Mouse (Mus musculus) inflammation-experienced regulatory T-cells, adult 6 months (primary cell): ENCODE data around the gene Rnf111. TPM values are rescaled to one million over a fixed set of nuclear protein-coding genes. Genes with fewer than 3 reads are reported as not detected.
A peak's percentile ranks its signal among the peaks of the same experiment; 100 is the strongest.
"Not testable (repeated sequence)": the region's sequence is repeated elsewhere in the genome, so short reads cannot be mapped to it uniquely, and the experiment has no call there.

ENCODE experiments used
- ATAC-seq: one replicate; pipeline ENCODE4 v1.8.0; 2017
- polyA plus RNA-seq, 3 experiments: library from polyadenylated mRNA; unstranded; fragments of 100-300 nt; shearing (Covaris generic); gene quantifications; one replicate each; pipeline ENCODE4 v1.2.1; 2017

Gene Rnf111
- 10 to 100 TPM; 21.1 to 29.6 (median 29.0) TPM for polyA plus RNA-seq

DNA sequence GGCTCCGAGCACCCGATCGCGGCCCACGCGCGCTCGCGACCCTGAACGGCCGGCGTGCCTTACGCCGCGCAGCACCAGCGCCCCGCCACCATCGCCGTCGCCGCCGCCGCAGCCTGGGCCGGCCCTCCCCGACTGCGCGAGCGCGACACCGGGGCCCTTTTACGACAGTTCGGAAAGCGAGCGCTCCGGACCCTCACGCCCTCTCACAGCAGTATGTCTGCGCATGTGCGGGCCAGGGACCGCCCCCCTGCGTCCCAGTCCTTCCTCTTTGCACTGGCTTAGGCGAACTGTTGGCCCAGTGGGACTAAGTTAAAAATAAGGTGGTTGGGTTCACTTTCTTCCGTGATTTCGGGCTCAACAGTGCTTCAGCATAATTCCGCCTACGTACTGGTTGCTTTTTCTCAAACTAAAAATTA, at the start of gene Rnf111:
Gene Rnf111 (minus strand): TSS at position 100 of the 416 bp plus-strand sequence.
- ATAC-seq = peak; percentile 87

DNA sequence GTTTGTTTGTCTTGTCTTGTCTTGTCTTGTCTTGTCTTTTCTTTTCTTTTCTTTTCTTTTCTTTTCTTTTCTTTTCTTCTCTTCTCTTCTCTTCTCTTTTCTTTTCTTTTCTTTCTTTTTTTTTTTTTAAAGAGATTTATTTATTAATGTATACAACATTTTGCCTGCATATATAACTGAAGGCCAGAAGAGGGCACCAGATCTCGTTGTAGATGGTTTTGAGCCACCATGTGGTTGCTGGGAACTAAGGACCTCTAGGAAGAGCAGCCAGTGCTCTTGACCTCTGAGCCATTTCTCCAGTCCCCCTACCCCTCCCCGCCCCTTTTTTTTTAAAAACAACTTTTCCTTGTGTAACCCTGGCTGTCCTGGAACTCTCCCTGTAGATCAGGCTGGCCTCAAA, 48.7 kb upstream of the Rnf111 start:
- ATAC-seq = not testable (repeated sequence)

DNA sequence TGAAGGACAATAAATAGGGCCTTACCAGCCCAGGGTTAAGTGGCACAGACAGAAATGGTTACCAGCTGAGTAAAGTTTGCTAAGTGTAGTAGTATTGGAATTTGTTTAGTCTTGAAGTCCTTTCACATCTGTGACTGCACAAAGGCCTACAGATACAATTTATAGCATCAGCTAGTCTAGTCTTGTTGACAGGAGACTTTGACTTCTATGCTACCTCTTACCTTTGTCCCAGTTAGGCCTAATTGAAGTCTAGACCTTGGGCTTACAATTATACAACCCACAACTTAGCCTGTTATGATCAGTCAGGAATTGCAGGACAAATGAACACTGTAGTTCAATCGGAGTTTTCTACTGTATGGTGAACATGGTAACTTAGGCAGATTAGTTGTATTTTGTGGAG, 48.0 kb upstream of the Rnf111 start:
- ATAC-seq = no peak

DNA sequence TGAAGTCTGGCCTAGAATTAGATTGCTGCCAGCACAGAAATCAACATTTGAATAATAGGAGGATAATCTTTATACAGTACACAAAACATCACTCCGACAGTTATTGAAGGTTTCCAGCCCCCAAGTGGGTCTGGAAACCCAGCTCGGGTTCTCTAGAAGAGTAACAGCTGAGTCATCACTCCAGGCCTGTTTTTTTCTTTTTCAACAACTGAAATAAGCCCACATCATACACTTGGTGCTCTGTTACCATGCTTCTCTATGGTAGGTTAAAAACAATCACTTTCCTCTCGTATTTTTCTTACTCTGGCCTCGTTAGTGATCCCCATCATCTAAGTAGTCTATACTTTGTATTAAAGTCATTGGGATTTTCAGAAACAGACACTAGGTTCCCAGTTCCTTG, 44.8 kb upstream of the Rnf111 start:
- no peak for ATAC-seq

DNA sequence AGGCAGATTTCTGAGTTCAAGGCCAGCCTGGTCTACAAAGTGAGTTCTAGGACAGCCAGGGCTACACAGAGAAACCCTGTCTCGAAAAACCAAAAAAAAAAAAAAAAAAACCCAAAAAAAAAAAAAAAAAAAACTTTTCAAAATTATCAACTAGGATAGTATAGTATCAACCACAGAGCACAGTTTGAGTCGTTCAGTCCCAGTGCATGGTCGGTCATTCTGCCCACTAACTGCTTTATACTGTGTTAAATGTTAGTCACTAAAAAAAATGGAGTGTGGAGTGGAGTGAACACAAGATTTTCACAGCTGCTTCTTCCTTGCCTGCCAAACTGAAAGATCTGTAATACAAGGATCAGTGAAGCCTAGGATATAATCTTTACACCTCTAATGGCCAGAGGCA, 43.1 kb upstream of the Rnf111 start:
- not testable (repeated sequence) for ATAC-seq

DNA sequence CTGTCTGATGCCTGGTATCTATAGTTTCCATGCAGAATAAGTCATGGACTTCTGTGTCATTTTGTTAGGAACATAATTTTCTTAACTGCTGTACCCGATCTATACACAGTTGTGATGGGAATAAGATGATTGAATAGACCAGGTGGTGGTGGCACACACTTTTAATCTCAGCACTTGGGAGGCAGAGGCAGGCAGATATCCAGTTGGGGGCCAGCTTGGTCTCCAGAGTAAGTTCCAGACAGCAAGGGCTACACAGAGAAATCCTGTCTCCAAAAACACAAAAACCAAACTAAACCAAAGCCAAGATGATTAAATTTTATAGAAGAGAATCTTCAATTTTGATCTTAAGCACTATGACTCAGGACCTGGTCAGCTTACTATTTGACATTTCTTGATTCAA, 41.3 kb upstream of the Rnf111 start:
- no peak for ATAC-seq

DNA sequence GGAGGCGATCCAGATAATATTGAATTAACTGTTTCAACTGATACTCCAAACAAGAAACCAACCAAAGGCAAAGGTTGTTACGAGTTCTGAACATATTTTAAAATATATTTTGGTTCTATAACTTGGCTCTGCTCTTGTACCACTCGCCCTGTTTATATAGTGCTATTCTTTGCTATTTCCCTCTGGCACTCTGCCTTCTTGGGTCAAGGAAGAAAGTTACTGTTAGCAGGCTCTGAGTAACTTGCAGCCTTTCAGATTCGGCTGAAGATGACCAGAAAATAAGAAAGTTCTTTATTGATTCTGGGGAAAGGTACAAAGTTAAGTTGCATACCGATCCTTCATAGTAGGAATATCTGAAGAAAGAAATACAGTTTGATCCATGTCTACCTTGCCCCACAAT, 40.5 kb upstream of the Rnf111 start:
- ATAC-seq = no peak

DNA sequence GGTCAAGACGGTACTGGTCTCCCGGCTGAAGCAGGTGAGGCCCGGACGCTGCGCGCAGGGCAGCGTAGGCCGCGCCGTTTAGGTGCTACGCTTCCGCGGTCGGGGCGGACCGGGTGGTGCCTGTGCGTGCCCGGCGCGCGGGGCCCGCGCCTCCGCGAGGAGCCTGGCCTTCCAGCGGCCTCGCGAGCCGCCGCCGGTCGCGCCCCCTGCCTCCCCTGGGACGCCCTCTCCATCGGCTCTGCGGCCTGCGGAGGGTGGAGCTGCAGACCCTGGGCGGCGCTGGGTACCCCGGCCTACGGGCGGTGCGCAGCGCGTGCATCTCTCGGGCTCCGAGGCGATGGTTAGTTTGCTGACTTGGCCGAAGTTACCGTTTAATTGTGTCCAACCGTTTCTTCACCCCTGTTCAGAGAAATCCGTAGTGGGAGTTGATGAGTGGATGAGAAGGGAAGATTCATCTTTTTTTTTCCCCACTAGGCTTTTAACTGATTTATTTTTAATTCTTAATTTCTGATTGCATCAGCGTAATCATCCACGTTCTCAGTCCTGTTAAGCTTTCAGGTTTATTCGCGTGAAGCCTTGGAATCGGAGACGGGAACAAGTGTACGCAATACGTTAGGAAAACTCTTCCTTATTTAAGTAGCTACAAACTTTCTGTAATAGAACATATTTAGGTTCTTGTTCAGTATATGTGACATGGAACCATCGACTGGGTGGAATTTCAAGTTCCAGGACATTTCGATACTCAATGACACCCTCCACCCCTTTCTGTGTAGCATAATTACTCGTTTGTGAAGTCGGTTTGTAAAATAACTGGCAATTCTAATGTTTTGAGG, 39.7 kb upstream of the Rnf111 start:
- ATAC-seq = peak; percentile 36

DNA sequence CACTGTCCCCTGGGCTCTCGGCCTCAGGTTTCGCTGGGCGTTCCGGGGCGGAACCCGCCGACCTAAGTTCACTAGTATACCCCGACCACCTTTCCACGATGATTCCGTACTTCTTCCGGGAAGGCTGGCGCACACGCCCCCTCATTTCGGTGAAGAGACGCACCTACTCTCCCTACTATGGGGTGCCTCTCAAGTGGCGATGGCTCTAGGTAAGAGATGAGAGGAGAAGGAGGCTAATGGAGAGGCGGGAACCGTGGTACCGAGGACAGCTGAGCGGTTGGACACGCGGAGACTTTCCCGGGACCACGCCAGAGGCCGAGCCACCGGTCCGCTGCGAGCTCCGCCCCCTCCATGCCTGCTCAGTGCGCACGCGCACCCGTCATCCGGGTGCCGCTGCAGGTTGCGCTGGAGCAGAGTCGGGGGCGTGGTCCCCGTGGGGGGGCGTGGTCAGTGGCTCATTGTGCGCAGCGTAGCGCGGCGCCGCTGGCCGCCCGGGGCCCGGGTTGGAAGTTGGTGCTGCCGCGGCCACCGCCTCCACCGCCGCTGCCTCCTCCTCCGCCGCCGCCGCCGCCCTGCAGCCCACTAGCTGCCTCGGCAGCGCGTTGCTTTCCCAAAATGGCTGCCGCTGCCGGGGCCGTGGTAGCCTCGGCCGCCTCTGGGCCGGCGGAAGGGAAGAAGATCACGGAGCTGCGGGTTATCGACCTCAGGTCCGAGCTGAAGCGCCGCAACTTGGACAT, 38.9 kb upstream of the Rnf111 start, which contains the start of gene Sltm:
Gene Sltm (plus strand): TSS at position 450 of the 737 bp plus-strand sequence.
- peak; percentile 91 for ATAC-seq

DNA sequence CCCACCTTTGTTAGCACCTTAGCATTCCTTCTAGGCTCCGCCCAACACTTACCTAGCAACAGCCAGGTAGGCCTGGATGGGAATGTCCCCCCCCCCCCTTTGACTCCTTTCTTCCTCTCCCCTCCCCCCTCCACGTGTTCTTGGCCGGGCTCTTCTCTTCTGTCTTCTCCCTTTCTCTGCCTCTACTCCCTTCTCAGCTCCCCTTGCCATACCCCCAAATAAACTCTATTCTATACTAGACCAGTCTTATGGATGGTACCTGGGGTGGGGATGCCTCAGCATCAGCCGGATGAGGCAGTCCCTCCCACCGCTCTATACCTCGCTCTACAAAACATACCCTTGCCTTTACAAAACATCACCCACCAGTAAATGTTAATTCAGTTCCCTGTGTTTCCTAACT, 38.1 kb upstream of the Rnf111 start:
- ATAC-seq = no peak

DNA sequence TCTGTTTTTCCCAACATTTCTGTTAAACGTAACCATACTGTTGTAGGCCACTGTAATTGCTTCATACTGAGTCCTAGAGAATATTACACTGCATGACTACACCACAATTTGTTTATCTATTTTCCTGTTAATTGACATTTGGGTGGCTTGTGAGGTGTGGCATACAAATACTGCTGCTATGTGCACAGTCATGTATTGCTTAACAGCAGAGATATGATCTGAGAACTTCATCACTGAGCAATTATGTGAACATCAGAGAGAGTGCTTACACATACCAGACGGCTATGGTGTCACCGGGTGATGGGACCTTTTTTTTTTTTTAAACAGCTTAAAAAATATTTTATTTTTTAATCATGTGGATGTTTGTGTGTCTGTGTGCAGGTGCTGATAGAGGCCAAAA, 29.8 kb upstream of the Rnf111 start:
- no peak for ATAC-seq

DNA sequence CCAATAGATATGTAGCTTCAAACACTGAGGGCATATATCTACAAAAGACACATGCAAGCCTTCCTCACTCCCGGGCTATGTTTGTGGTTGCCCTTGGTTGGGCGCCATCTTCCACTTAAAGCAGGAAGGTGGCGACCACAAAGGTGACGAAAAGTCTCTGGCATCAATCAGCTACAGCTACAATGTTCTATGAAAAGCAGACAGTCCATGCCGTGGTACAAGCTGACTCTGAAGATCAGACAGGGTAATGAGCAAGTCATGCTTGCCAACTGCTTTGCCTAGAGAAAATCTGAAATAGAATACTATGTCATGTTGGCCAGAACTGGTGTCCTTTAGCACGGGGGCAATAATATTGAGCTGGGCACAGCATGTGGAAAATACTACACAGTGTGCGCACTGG, 20.8 kb upstream of the Rnf111 start:
- no peak for ATAC-seq

DNA sequence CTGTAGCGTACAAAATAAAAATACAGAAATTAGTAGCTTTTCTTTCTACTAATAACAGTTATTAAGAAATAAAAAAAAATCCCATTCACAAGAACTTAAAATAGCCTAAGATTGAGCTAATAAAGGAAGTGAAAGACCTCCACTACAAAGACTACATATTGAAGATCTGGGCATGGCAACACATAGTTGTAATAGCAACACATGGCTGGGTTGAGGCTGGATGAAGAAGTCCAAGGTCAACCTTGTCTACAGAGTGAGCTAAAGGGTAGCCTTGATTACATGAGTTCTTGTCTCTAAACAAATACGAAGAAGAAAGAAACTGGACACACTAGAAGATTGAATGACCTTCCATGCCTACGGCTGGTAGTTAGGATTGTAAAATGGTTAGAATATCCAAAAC, 20.3 kb upstream of the Rnf111 start:
- ATAC-seq = no peak

DNA sequence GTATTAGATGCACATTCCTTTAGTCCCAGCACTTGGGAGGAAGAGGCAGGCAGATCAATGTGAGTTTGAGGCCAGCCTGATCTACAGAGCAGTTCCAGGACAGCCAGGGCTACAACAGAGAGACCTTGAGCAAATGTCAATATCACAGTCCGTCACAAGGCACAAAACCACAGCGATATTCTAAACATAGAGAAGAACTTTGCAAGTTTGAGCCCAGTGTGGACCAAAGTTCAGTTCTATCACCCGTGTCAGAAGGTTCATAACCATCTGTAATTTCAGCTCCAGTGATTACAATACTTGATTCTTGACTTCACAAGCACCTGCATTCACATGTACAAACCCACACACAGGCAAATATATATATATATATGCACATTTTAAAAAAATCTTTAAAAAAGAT, 17.1 kb upstream of the Rnf111 start:
- no peak for ATAC-seq

DNA sequence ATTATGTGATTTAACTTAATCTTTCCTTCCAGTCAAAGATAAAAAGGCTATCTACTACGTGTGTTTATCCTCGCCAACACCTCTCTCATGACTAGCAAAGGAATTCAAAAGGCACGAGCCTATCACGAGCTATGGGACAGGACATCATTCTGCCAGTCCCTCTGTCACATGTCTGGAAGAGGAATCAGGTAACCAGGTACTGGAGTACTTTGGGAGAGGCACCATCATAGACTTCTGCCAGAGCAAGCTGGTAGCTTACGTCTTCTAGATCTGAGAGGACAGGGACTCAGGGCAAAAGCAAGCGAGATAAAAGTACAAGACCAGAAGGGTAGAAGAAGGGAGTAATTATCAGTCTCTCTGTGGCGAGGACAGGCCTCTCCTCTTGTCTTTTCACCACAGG, 8.2 kb upstream of the Rnf111 start:
- no peak for ATAC-seq

DNA sequence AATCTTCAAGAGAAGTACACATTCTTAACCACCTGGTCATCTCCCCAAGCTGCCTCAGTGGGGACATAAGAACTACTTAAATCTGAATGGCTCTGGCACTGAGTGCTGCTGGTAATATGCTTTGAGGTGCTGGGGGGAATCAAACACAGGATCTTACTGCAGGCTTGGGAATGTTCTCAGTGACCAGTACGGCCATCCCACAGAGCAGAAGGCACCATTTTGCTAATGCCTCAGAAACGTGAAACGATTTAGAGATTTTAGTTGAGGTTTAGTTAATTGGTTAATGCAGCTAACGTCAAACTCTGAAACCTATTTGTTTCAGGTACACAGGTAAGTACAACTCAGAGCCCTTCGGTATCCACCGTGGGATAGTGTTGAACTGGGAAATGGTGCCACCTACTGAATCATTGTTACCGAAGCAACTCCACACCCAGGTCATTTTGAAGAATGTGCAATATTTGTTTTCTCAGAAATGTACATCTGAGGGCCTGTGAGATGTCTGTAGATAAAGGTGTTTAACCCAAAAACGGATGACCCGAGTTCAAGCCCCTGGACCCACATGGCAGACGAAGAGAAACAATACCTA, 7.6 kb upstream of the Rnf111 start:
- no peak for ATAC-seq

DNA sequence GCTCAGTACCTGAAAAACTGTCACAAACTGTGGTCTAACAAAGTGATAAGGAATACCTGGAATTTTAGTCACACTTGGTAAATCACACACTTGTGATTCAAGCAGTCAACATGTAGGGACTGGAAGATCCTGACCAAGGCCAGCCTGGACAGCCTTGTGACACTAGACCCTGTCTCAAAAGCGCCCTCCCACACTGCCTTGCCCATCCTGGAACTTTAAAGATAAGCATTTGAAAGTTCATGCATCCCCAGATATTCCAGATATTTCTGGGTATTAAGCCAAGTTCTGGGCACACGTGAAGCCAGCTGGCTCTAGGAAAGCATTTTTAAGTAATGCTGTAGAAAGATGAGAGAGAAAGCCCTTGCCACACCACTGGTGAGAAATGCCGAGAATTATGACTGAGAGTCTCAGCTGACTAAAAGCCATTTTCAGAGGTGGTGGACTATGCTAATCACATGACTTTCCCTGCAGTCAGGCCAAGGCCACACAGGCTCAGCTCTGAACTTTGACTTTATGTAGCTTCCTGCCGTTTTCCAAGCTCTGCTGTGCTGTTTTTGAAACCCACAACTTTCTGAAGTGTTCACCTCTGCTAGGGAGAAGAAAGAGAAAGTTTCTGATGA, 6.5 kb upstream of the Rnf111 start:
- ATAC-seq = no peak

DNA sequence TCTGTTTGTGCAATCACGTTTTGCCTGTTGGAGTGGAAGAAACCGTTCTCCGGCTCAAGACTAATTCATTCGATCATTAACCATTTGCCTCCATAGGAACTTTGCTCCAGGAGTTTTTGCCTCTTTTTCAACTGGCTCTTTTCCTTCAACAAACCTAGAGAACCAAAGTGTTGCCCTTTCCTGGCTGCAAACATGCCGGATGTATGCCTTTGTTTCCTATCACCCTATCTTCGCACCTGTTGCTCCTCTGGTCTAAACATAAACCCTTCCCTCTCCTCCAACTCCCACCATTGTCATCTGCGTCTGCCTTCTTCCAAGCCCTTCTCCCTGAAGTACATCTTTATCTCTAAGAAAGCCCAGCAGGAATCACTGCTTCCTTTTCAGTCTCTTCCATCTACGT, 3.3 kb upstream of the Rnf111 start:
- no peak for ATAC-seq

DNA sequence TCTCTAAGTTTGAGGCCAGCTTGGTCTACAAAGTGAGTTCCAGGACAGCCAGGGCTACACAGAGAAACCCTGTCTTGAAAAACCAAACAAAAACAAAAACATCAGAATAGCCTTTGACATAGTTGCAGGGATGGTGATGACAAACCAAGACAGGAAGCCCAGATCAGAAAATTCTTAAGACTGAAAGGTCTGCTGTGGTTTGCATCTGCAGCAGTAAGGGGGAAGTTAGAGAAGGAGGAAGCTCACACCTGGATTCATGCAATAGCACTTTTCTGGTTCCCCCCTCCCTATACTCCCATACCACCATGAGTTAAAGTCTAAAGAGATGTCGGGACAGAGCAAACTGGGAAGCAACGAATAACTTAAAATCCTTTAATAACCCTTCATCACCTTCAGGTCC, 2.7 kb upstream of the Rnf111 start:
- no peak for ATAC-seq

DNA sequence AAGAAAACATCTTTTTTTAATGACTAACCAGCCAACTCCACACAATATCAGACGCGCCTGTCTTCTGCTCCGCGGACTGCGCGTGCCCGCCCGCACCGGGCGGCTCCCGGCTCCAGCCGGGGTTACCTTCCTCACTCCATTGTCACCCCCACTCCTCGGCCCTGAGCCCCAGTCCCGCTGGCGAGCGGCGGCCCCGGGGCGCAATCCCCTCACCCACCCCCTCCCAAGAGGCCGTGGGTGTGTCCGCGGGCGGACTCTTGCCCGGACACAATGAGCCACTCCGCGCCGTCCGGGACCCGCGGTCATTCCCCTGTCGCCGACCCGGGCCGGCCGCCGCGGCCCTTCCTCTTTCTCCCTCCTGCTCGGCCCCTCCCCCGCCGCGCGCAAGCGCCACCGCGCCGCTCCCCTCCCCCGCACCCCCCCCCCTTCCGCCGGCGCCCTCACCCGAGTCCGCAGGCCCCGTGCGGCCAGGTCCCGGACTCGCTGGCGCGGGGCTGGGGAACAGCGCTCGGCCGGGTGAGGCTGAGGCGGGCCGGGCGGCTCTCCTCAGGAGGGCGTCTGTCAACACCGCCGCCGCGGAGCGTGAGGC, 416 bp downstream of the Rnf111 start:
- ATAC-seq = peak; percentile 26

DNA sequence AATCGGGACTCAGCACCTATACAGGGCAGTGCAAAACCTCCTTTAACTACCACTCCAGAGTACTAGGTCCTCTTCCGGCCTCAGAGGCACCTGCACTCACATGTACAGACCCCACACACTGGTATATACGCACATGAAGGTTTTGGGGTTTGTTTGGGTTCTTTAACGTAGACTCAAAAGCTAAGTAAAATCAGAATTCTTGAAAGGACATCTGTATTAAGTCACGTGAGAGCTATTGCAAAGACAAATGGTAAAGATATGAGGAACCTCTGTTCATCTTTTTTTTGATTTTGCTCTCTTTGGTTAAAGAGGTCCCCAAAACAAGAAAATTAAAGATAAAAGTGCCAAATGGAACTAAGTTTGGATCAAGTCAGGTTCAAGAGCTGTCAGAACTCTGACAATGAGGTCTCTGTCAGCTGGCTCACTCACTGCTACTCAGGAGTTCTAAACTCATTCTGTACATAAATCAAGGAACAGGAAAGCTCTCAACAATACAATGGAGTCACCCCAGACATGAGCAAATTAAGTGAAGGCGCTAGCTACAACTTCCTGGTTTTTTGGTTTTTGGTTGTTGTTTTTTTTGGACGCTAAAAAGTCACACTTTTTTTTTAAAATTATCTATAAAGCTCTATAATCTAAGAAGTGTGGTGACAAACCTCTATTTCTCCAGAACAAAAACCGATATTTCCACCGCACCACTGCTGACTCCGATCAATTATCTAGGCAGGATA, 1.1 kb downstream of the Rnf111 start:
- ATAC-seq = no peak

DNA sequence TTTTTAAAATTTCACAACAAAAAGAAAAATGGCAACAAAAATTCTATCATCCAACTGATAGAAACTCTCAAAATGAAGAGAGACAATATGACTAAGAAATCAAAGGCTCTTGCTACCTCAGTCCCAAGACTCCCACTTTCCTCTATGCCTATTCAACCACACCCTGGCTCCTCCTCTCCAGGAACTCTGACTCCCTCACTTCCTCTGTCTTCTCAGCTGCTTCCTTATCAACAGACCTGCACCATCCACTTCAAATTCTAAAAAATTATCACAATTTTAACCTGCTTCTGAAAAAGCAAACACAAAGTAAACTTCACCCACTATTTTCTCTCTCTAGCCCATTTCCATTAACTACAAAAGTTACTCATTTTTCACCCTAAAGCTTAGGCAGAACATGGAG, 6.5 kb downstream of the Rnf111 start:
- ATAC-seq = no peak
